Mouse (Mus musculus) hindbrain, postnatal 0 days (tissue): Measurements from ENCODE around the gene Pde4d. TPM values are rescaled to one million over a fixed set of nuclear protein-coding genes. Genes with fewer than 3 reads are reported as not detected.

Experiments used
- ATAC-seq: fragments of 200-750 bp; cut with Nextera tagmentation; 2 replicates; pipeline ENCODE4 v1.8.0; 2017; ENCODE audit warnings: mild to moderate bottlenecking, moderate TSS enrichment, moderate library complexity
- DNase-seq: peaks from one replicate; pipeline ENCODE4 v3.0.0-alpha.2; 2015; ENCODE audit warnings: low spot score
- H3K27ac ChIP-seq: fragments of 300-500 bp; sonication (generic); 2 replicates; pipeline ENCODE4 v1.5.1; 2014; ENCODE audit warnings: mild to moderate bottlenecking
- H3K27me3 ChIP-seq: fragments of 300-500 bp; sonication (generic); 2 replicates; pipeline ENCODE4 v1.6.1; 2014; ENCODE audit warnings: low read length, mixed read lengths; ENCODE audit not compliant: insufficient read depth
- H3K36me3 ChIP-seq: fragments of 300-500 bp; sonication (generic); 2 replicates; pipeline ENCODE4 v1.6.1; 2014; ENCODE audit warnings: low read length, mixed read lengths; ENCODE audit not compliant: insufficient read depth
- H3K4me1 ChIP-seq: fragments of 300-500 bp; sonication (generic); 2 replicates; pipeline ENCODE4 v1.6.1; 2014; ENCODE audit warnings: antibody characterized with exemption, low read length, mixed read lengths; ENCODE audit not compliant: insufficient read depth
- H3K4me2 ChIP-seq: fragments of 300-500 bp; sonication (generic); 2 replicates; pipeline ENCODE4 v1.6.1; 2014; ENCODE audit warnings: low read depth, mild to moderate bottlenecking, low read length, moderate library complexity, mixed read lengths
- H3K4me3 ChIP-seq: fragments of 300-500 bp; sonication (generic); 2 replicates; pipeline ENCODE4 v1.5.1; 2014; ENCODE audit warnings: low read length
- H3K9ac ChIP-seq: fragments of 300-500 bp; sonication (generic); replicated peaks from 2 replicates; pipeline ENCODE4 v1.6.1; 2014; ENCODE audit warnings: mild to moderate bottlenecking, low read length, moderate library complexity, mixed read lengths
- H3K9me3 ChIP-seq: fragments of 300-500 bp; sonication (generic); 2 replicates; pipeline ENCODE4 v1.6.1; 2016; ENCODE audit warnings: low read length, mixed read lengths
- CTCF ChIP-seq: IDR thresholded peaks from 2 replicates; pipeline ENCODE4 v1.5.1; 2016; ENCODE audit warnings: antibody characterized with exemption, control low read depth, low read depth
- WGBS: fragments of 180-500 bp; shearing (Covaris S2); extraction: QIAGEN DNeasy Blood & Tissue Kit; methylation state at CpG from one replicate; pipeline ENCODE4 v1.1.7; 2014; 5-methylcytosine and 5-hydroxymethylcytosine counted together
- polyA plus RNA-seq: library from polyadenylated mRNA; unstranded; fragments of >200 nt; fragmentation: Nextera tagmentation; extraction: Ambion mirVana; gene quantifications from 2 replicates; pipeline ENCODE4 v1.2.1, GENCODE M21; 2015
- total RNA-seq: library from RNA; depleted of rRNA; stranded (reverse); fragments of >200 nt; gene quantifications from 2 replicates; pipeline ENCODE4 v1.2.3, GENCODE M21; 2014

Pde4d gene
- total and polyA plus RNA-seq, 2 experiments from 2014 or later = 19.3 to 77.1 TPM

DNA sequence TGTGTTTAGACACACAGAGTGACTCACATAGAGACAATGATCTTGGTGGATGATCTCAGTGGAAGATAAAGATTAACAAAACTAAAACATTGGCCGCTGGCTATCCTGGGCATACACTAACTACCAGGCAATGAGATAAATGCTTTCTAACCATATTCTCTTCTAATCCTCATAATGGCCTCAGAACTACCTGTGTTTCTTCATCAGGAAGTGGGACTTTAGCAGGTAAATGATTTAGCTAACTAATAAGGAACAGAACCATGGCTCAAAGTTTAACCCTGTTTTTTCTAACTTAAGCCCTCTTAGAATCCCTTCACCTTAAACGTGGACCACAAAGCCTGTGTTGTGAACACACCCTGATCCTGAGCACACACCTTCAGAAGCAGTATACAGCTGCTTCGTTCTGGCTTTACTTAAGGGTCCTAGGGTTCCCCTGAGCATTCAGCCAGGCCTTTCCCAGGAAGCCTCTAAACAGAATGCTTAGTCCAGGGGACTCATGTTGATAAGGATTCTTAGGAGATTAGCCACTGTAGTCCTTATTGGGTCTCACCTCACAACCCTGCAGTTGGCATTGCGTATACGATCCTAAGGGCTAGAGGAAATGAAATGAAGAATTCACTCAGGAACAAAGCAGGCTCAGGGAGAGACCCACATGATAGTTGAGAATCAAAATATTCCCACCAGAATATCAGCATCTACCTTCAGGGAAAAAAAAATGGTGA is 1283.1 kb downstream of the Pde4d start:
- DNase-seq = no peak
- H3K4me3 ChIP-seq = no peak overlapping the region
- no peaks in the 10 kb centered on the region for H3K4me1 ChIP-seq
- H3K4me2 ChIP-seq = no peak overlapping the region
- TF ChIP-seq CTCF = no peak
- no peak overlapping the region for H3K27ac ChIP-seq
- no peak for ATAC-seq
- H3K27me3 ChIP-seq = no peaks in the 10 kb centered on the region
- no peak overlapping the region for H3K9ac ChIP-seq
- H3K9me3 ChIP-seq = no peaks in the 10 kb centered on the region
- no peaks in the 10 kb centered on the region for H3K36me3 ChIP-seq
- 88% methylated on average over 5 of the region's 5 CpGs for WGBS

GRCm38 (mm10) chr13:109736290-109737078 is 1286.7 kb downstream of the Pde4d start:
- Histone ChIP-seq H3K9me3 (no peaks in the 10 kb centered on the region), H3K27me3 (no peaks in the 10 kb centered on the region), H3K4me1 (no peaks in the 10 kb centered on the region), H3K36me3 (no peaks in the 10 kb centered on the region), H3K9ac (no peak overlapping the region), H3K4me3 (no peak overlapping the region), H3K27ac (no peak overlapping the region), H3K4me2 (no peak overlapping the region)
- ATAC-seq (no peak), DNase-seq (peak; percentile 78)
- peak; percentile 73 for TF ChIP-seq CTCF
- 42% methylated on average over 8 of the region's 8 CpGs for WGBS

GRCm38 (mm10) chr13:109746492-109746891 is 1296.7 kb downstream of the Pde4d start:
- Histone ChIP-seq H3K4me2 (no peak overlapping the region), H3K4me1 (no peaks in the 10 kb centered on the region), H3K9ac (no peak overlapping the region), H3K27me3 (no peaks in the 10 kb centered on the region), H3K4me3 (no peak overlapping the region), H3K36me3 (no peaks in the 10 kb centered on the region), H3K9me3 (no peaks in the 10 kb centered on the region), H3K27ac (no peak overlapping the region)
- DNase-seq (no peak), ATAC-seq (no peak)
- TF ChIP-seq CTCF = no peak

- Histone ChIP-seq H3K9ac (no peak overlapping the region), H3K27me3 (no peaks in the 10 kb centered on the region), H3K36me3 (no peaks in the 10 kb centered on the region), H3K27ac (peak overlapping the region; percentile 32; the same call in 1 of the 2 replicates), H3K4me2 (no peak overlapping the region), H3K4me3 (no peak overlapping the region), H3K9me3 (no peaks in the 10 kb centered on the region), H3K4me1 (no peaks in the 10 kb centered on the region)
- ATAC-seq (no peak), DNase-seq (peak; percentile 28)
- WGBS = 36% methylated on average over 8 of the region's 8 CpGs
- no peak for TF ChIP-seq CTCF
Measured at GRCm38 (mm10) chr13:109752236-109752863, 1302.6 kb downstream of the Pde4d start.

DNA sequence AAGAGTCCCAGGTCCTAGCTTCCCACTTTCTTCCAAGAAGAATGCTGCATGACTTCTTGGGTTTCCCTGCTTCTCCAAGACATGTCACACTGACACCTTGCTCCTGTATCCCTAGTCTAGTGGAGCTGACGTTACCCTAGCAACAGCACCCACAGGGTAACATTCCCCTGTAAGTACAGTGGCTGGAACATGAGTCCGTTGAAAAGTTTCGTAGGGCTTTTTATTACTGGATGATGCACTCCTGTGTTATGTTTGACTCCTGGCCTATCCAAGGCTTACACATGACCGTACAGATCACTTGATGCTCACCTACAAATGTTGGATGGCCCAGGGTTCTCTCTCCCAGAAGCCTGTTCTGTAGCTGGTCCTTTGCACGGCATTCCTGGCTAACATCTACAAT is 1307.1 kb downstream of the Pde4d start:
- DNase-seq (no peak), ATAC-seq (no peak)
- Histone ChIP-seq H3K4me2 (no peak overlapping the region), H3K27ac (no peak overlapping the region), H3K9me3 (no peaks in the 10 kb centered on the region), H3K36me3 (no peaks in the 10 kb centered on the region), H3K4me3 (no peak overlapping the region), H3K9ac (no peak overlapping the region), H3K4me1 (no peaks in the 10 kb centered on the region), H3K27me3 (no peaks in the 10 kb centered on the region)
- TF ChIP-seq CTCF = no peak
- 81% methylated on average over 5 of the region's 5 CpGs for WGBS

DNA sequence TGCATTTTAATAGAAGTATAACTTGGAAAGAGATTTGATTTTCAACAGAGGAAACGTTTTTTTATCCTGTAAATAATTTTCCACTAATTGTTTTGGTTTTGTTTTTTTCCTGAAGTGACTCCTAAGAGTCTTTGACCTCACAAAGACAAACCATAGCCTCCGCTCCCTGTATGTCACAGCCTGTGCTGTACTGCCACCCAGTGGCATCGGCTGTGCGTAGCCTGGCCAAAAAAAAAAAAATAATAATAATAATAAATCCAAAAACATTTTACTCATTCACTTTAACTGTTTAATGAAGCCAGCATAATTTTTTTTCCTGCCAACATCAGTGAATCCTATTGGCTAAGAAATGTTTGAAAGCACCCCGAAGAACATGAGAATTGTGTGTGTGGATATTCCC is 1309.5 kb downstream of the Pde4d start:
- no peaks in the 10 kb centered on the region for H3K4me1 ChIP-seq
- no peaks in the 10 kb centered on the region for H3K27me3 ChIP-seq
- H3K36me3 ChIP-seq = no peaks in the 10 kb centered on the region
- 40% methylated on average over 5 of the region's 5 CpGs for WGBS
- peak; percentile 77 for TF ChIP-seq CTCF
- H3K27ac ChIP-seq = no peak overlapping the region
- no peak overlapping the region for H3K9ac ChIP-seq
- H3K9me3 ChIP-seq = no peaks in the 10 kb centered on the region
- DNase-seq (peak; percentile 73), ATAC-seq (no peak)
- no peak overlapping the region for H3K4me2 ChIP-seq
- no peak overlapping the region for H3K4me3 ChIP-seq

DNA sequence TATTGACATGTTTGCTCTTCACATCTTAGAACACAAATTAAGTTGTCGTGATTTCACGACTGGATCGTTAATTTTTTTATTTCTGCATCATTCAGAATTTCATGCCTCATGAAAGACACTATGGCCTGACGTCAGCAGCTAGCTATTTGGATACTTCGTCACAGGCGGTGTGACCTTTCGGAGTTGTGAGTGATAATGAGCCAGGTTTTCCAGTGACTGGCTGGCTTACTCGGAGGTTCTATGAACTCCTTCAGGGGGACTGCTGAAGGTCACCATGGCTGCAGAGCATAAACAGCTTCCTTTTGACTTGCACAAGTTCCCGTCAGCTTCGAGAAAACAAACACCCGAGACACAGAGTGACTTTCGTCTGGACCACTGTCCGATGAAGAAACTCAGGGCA is 1311.3 kb downstream of the Pde4d start:
- Histone ChIP-seq H3K4me1 (no peaks in the 10 kb centered on the region), H3K36me3 (no peaks in the 10 kb centered on the region), H3K9ac (no peak overlapping the region), H3K27me3 (no peaks in the 10 kb centered on the region), H3K27ac (no peak overlapping the region), H3K4me3 (no peak overlapping the region), H3K4me2 (no peak overlapping the region), H3K9me3 (no peaks in the 10 kb centered on the region)
- ATAC-seq (no peak), DNase-seq (no peak)
- no peak for TF ChIP-seq CTCF
- 59% methylated on average over 13 of the region's 13 CpGs for WGBS
